In the genomic region with DNA sequence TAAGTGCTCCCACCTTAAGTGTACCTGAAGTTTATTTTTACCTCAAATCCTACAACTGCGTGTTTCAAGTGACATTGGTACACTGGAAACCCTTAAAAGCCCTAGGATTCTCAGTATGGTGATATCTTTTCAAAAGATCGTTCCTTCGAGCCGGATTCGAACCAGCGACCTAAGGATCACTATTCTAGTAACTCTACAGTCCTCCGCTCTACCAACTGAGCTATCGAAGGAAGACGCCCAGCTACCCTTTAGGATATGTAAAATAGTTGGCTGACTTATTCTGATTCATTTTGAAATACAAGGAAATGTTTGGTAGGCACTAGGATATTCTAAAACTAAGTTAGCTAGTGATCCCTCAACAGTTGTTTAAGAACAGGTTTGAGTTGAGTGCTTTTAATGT, we compare ENCODE assay signal across 8 mouse cellular contexts. TPM values are rescaled to one million over a fixed set of nuclear protein-coding genes. Genes with fewer than 3 reads are reported as not detected.
DNase-seq lines count a peak whose midpoint lies in the region; ATAC-seq and TF ChIP-seq lines count a peak whose summit lies in the region.

No protein-coding gene starts in this region.

- intact Hi-C loops in gastrocnemius, adult 2 months (cut with DNase I) = no loop called here
- intact Hi-C loops in gastrocnemius, postnatal 14 days (cut with DNase I; ENCODE audit: low total_unique reads) = loop anchor here (10.0 kb wide), 1 partner anchor 169 kb away; no protein-coding TSS in a partner anchor
- intact Hi-C loops in left cerebral cortex, postnatal 14 days (cut with DNase I) = loop anchor here (10.0 kb wide), 1 partner anchor 319 kb away; the partner anchor contains the start of genes Hist1h2bb and Hist1h3c

- peak; percentile 47 for DNase-seq in gastrocnemius, adult 2 months
- DNase-seq in gastrocnemius, postnatal 14 days = no peak
- DNase-seq in R1 (ENCODE audit: low read depth, low spot score) = peak; percentile 94
- DNase-seq in embryonic facial prominence, embryonic 10.5 days (ENCODE audit: low spot score) = peak; percentile 74
- DNase-seq in left cerebral cortex, postnatal 14 days (ENCODE audit: low spot score in 2 of 2) = peak; percentile 70 to 87
- peak; percentile 67 for DNase-seq in thymus, postnatal 25 days

- WGBS in embryonic facial prominence, embryonic 10.5 days = under 1% methylated on average over 9 of the region's 9 CpGs
- 3% methylated on average over 9 of the region's 9 CpGs for WGBS in hindbrain, embryonic 12.5 days
- WGBS in midbrain, embryonic 13.5 days = 3% methylated on average over 9 of the region's 9 CpGs

- peak overlapping the region; percentile 80; the same call in 1 of the 2 replicates for H3K4me3 ChIP-seq in gastrocnemius, adult 2 months
- peak overlapping the region; percentile 95 for H3K4me3 ChIP-seq in embryonic facial prominence, embryonic 10.5 days
- no peak overlapping the region for H3K4me3 ChIP-seq in hindbrain, embryonic 12.5 days
- no peak overlapping the region for H3K4me3 ChIP-seq in midbrain, embryonic 13.5 days (replicated peaks)

- H3K9me3 ChIP-seq in embryonic facial prominence, embryonic 10.5 days = no peaks in the 10 kb centered on the region
- no peaks in the 10 kb centered on the region for H3K9me3 ChIP-seq in hindbrain, embryonic 12.5 days (replicated peaks)
- no peaks in the 10 kb centered on the region for H3K9me3 ChIP-seq in midbrain, embryonic 13.5 days

- no peak for ATAC-seq in hindbrain, embryonic 12.5 days (ENCODE audit: low FRiP score)
- no peak for ATAC-seq in midbrain, embryonic 13.5 days

- TF ChIP-seq CTCF in gastrocnemius, adult 2 months (IDR thresholded peaks at IDR 0.05) = no peak

- peak overlapping the region; percentile 91; the same call in 1 of the 2 replicates for H3K4me2 ChIP-seq in hindbrain, embryonic 12.5 days (replicated peaks)
- H3K4me2 ChIP-seq in midbrain, embryonic 13.5 days (replicated peaks) = peak overlapping the region; percentile 91; the same call in 1 of the 2 replicates

- peaks cover 18% of the 10 kb centered on the region for H3K4me1 ChIP-seq in embryonic facial prominence, embryonic 10.5 days
- peaks cover 20% of the 10 kb centered on the region for H3K4me1 ChIP-seq in hindbrain, embryonic 12.5 days
- peaks cover 41% of the 10 kb centered on the region for H3K4me1 ChIP-seq in midbrain, embryonic 13.5 days (replicated peaks)

- H3K27me3 ChIP-seq in embryonic facial prominence, embryonic 10.5 days (replicated peaks; ENCODE audit: low read depth, poor library complexity, severe bottlenecking) = no peaks in the 10 kb centered on the region
- no peaks in the 10 kb centered on the region for H3K27me3 ChIP-seq in hindbrain, embryonic 12.5 days
- H3K27me3 ChIP-seq in midbrain, embryonic 13.5 days = no peaks in the 10 kb centered on the region

- no peak overlapping the region for H3K27ac ChIP-seq in gastrocnemius, adult 2 months
- H3K27ac ChIP-seq in embryonic facial prominence, embryonic 10.5 days (replicated peaks) = no peak overlapping the region
- H3K27ac ChIP-seq in hindbrain, embryonic 12.5 days = no peak overlapping the region
- no peak overlapping the region for H3K27ac ChIP-seq in midbrain, embryonic 13.5 days

- peaks cover 21% of the 10 kb centered on the region for H3K36me3 ChIP-seq in embryonic facial prominence, embryonic 10.5 days (replicated peaks)
- peaks cover 19% of the 10 kb centered on the region for H3K36me3 ChIP-seq in hindbrain, embryonic 12.5 days
- peaks cover 18% of the 10 kb centered on the region for H3K36me3 ChIP-seq in midbrain, embryonic 13.5 days

- H3K9ac ChIP-seq in hindbrain, embryonic 12.5 days = no peak overlapping the region
- no peak overlapping the region for H3K9ac ChIP-seq in midbrain, embryonic 13.5 days (replicated peaks)

RNA-seq across cellular contexts. Expression of gene Abt1, which starts 1.8 kb away (rescaled TPM):
- total RNA-seq in gastrocnemius, adult 2 months (2021) = 1 to 10 TPM; 3.6 to 3.9 TPM
- total RNA-seq in gastrocnemius, postnatal 14 days (2021) = 1 to 10 TPM; 4.5 to 4.7 TPM
- 15.0 and 15.6 TPM in 2 replicates for polyA plus RNA-seq in embryonic facial prominence, embryonic 10.5 days (2016; fragmentation: Nextera tagmentation; extraction: Ambion mirVana)
- 11.6 and 12.0 TPM in 2 replicates for polyA plus RNA-seq in hindbrain, embryonic 12.5 days (2016; fragmentation: Nextera tagmentation; extraction: Ambion mirVana)
- total RNA-seq in left cerebral cortex, postnatal 14 days (2021) = 1 to 10 TPM; 6.9 to 7.1 TPM
- polyA plus RNA-seq in midbrain, embryonic 13.5 days (2015; fragmentation: Nextera tagmentation; extraction: Ambion mirVana) = 10.8 TPM in 2 replicates

RNA-seq across cellular contexts. Expression of gene Btn1a1, which starts 40.2 kb away (rescaled TPM):
- not detected for total RNA-seq in gastrocnemius, adult 2 months (2021)
- not detected for total RNA-seq in gastrocnemius, postnatal 14 days (2021)
- polyA plus RNA-seq in embryonic facial prominence, embryonic 10.5 days (2016; fragmentation: Nextera tagmentation; extraction: Ambion mirVana) = 0.12 and 0.16 TPM in 2 replicates
- 0.12 TPM in 1 of 2 replicates, not detected in the other for polyA plus RNA-seq in hindbrain, embryonic 12.5 days (2016; fragmentation: Nextera tagmentation; extraction: Ambion mirVana)
- total RNA-seq in left cerebral cortex, postnatal 14 days (2021) = not detected
- 0.04 and 0.13 TPM in 2 replicates for polyA plus RNA-seq in midbrain, embryonic 13.5 days (2015; fragmentation: Nextera tagmentation; extraction: Ambion mirVana)

RNA-seq across cellular contexts. Expression of gene Zfp322a, which starts 56.5 kb away (rescaled TPM):
- total RNA-seq in gastrocnemius, adult 2 months (2021) = 10 to 100 TPM in 1 of 2 experiments, 1 to 10 TPM in 1; 8.9 to 12.7 TPM
- total RNA-seq in gastrocnemius, postnatal 14 days (2021) = 10 to 100 TPM; 11.5 TPM
- 59.9 and 60.6 TPM in 2 replicates for polyA plus RNA-seq in embryonic facial prominence, embryonic 10.5 days (2016; fragmentation: Nextera tagmentation; extraction: Ambion mirVana)
- 58.9 and 63.2 TPM in 2 replicates for polyA plus RNA-seq in hindbrain, embryonic 12.5 days (2016; fragmentation: Nextera tagmentation; extraction: Ambion mirVana)
- total RNA-seq in left cerebral cortex, postnatal 14 days (2021) = 10 to 100 TPM; 39.5 TPM
- polyA plus RNA-seq in midbrain, embryonic 13.5 days (2015; fragmentation: Nextera tagmentation; extraction: Ambion mirVana) = 56.3 and 58.9 TPM in 2 replicates

Comparison
In these comparisons a context has a peak if more than half of its experiments do, and no peak if none do; other contexts are left out.
1. H3K4me3 ChIP-seq: peak in gastrocnemius, adult 2 months (single experiment) and embryonic facial prominence, embryonic 10.5 days (single experiment); none in hindbrain, embryonic 12.5 days (single experiment) and midbrain, embryonic 13.5 days (single experiment).